ENCODE assay signal across 18 mouse cellular contexts in genomic region chr2:138184866-138185265, GRCm38 (mm10).
"Had no signal": no experiment of that assay in that cellular context is flagged by ENCODE, and none has a peak within 500 bp of the region (broad histone marks: within the 10 kb centered on the region; RNA-seq: fewer than 3 reads in every experiment).

No protein-coding gene starts in this region.

- H3K4me1 ChIP-seq: midbrain, embryonic 12.5 days; neural tube, embryonic 13.5 days; neural tube, embryonic 15.5 days; stomach, embryonic 15.5 days had no signal

- H3K27me3 ChIP-seq: midbrain, embryonic 12.5 days; neural tube, embryonic 13.5 days; neural tube, embryonic 15.5 days; stomach, embryonic 15.5 days had no signal

- DNase-seq: lung, adult 18-20 months; lung, embryonic 14.5 days; lung, postnatal 10 days; lung, postnatal 4 days; midbrain, embryonic 14.5 days; retina, postnatal 1 day; right cerebral cortex, adult 18-20 months; thymus, adult 2 months; thymus, postnatal 25 days; thymus, postnatal 4 days had no signal

- ATAC-seq: midbrain, embryonic 16.5 days had no signal

- H3K9ac ChIP-seq: lung, embryonic 14.5 days; midbrain, embryonic 12.5 days; neural tube, embryonic 13.5 days; neural tube, embryonic 15.5 days; stomach, embryonic 15.5 days had no signal

- H3K4me3 ChIP-seq: midbrain, embryonic 10.5 days; midbrain, embryonic 12.5 days; myocyte; neural tube, embryonic 13.5 days; neural tube, embryonic 15.5 days; stomach, embryonic 15.5 days had no signal

- H3K4me2 ChIP-seq: lung, embryonic 14.5 days; midbrain, embryonic 12.5 days; neural tube, embryonic 13.5 days; neural tube, embryonic 15.5 days; stomach, embryonic 15.5 days had no signal

- H3K36me3 ChIP-seq: midbrain, embryonic 10.5 days; midbrain, embryonic 12.5 days; neural tube, embryonic 13.5 days; neural tube, embryonic 15.5 days; stomach, embryonic 15.5 days had no signal

- H3K27ac ChIP-seq: midbrain, embryonic 10.5 days; midbrain, embryonic 12.5 days; neural tube, embryonic 13.5 days; neural tube, embryonic 15.5 days; stomach, embryonic 15.5 days; stomach, postnatal 0 days had no signal

- H3K9me3 ChIP-seq: midbrain, embryonic 10.5 days; midbrain, embryonic 12.5 days; neural tube, embryonic 13.5 days; neural tube, embryonic 15.5 days; stomach, embryonic 15.5 days had no signal
